Mouse (Mus musculus) midbrain, embryonic 16.5 days (tissue): ENCODE results near the gene Etfa. TPM values are rescaled to one million over a fixed set of nuclear protein-coding genes. Genes with fewer than 3 reads are reported as not detected.

Experiments
- ATAC-seq: fragments of 200-750 bp; cut with Nextera tagmentation; 2 replicates; pipeline ENCODE4 v1.8.0; 2017; ENCODE audit warnings: moderate TSS enrichment
- H3K27ac ChIP-seq: fragments of 300-500 bp; sonication (generic); 2 replicates; pipeline ENCODE4 v1.5.1; 2014; ENCODE audit warnings: mild to moderate bottlenecking, low read length, mixed read lengths
- H3K27me3 ChIP-seq: fragments of 300-500 bp; sonication (generic); 2 replicates; pipeline ENCODE4 v1.6.1; 2014; ENCODE audit warnings: low read depth, low read length, mixed read lengths; ENCODE audit not compliant: control insufficient read depth, insufficient read depth
- H3K36me3 ChIP-seq: fragments of 300-500 bp; sonication (generic); 2 replicates; pipeline ENCODE4 v1.6.1; 2014; ENCODE audit warnings: mild to moderate bottlenecking, low read length, moderate library complexity, mixed read lengths; ENCODE audit not compliant: control insufficient read depth, insufficient read depth
- H3K4me1 ChIP-seq: fragments of 300-500 bp; sonication (generic); 2 replicates; pipeline ENCODE4 v1.6.1; 2014; ENCODE audit warnings: mild to moderate bottlenecking, low read length, mixed read lengths; ENCODE audit not compliant: control insufficient read depth, insufficient read depth
- H3K4me2 ChIP-seq: fragments of 300-500 bp; sonication (generic); 2 replicates; pipeline ENCODE4 v1.6.1; 2014; ENCODE audit warnings: mild to moderate bottlenecking, low read length, mixed read lengths
- H3K4me3 ChIP-seq: fragments of 300-500 bp; sonication (generic); 2 replicates; pipeline ENCODE4 v1.5.1; 2014; ENCODE audit warnings: low read depth, mild to moderate bottlenecking, low read length, moderate library complexity, mixed read lengths
- H3K9ac ChIP-seq: fragments of 300-500 bp; sonication (generic); 2 replicates; pipeline ENCODE4 v1.6.1; 2014; ENCODE audit warnings: low read depth, low read length, mixed read lengths
- H3K9me3 ChIP-seq: fragments of 300-500 bp; sonication (generic); replicated peaks from 2 replicates; pipeline ENCODE4 v1.6.1; 2014; ENCODE audit warnings: mild to moderate bottlenecking, low read length, mixed read lengths; ENCODE audit not compliant: control insufficient read depth, poor library complexity, severe bottlenecking
- WGBS: fragments of 180-500 bp; shearing (Covaris S2); extraction: QIAGEN DNeasy Blood & Tissue Kit; methylation state at CpG from one replicate; pipeline ENCODE4 v1.1.7; 2014; 5-methylcytosine and 5-hydroxymethylcytosine counted together
- polyA plus RNA-seq: library from polyadenylated mRNA; unstranded; fragments of >200 nt; fragmentation: Nextera tagmentation; extraction: Ambion mirVana; gene quantifications from 2 replicates; pipeline ENCODE4 v1.2.1, GENCODE M21; 2015

Etfa gene
- polyA plus RNA-seq, 1 experiment from 2014 or later, result 81.2 TPM

DNA sequence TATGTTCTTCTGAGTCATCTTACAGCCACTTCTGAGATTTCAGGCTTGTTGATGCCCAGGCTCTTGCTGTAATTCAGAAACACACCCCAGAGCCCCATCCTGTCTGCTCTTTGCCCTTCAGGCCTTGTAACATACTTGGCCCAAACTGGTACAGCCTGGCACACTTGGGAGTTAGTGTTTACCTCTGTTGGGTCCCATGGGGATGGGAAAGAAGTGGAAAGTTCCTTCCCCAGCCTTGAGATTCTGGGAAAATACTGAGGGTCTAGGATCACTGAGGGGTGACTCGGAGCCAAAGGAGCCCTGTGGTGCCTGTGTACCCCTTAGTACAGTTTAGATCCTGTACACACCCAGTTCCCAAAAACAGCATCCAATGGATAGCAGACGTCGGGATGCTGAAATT, 90.3 kb downstream of the Etfa start:
- H3K27me3 ChIP-seq, result no peaks in the 10 kb centered on the region
- H3K9me3 ChIP-seq, result no peaks in the 10 kb centered on the region
- H3K27ac ChIP-seq, result no peak overlapping the region
- no peak for ATAC-seq
- no peak overlapping the region for H3K4me3 ChIP-seq
- H3K9ac ChIP-seq, result no peak overlapping the region
- H3K36me3 ChIP-seq, result 0 out of 2 replicates have a peak, but pooled peaks cover 5% of the 10 kb centered on the region
- no peak overlapping the region for H3K4me2 ChIP-seq
- H3K4me1 ChIP-seq, result no peaks in the 10 kb centered on the region
- 96% methylated on average over 3 of the region's 3 CpGs for WGBS

DNA sequence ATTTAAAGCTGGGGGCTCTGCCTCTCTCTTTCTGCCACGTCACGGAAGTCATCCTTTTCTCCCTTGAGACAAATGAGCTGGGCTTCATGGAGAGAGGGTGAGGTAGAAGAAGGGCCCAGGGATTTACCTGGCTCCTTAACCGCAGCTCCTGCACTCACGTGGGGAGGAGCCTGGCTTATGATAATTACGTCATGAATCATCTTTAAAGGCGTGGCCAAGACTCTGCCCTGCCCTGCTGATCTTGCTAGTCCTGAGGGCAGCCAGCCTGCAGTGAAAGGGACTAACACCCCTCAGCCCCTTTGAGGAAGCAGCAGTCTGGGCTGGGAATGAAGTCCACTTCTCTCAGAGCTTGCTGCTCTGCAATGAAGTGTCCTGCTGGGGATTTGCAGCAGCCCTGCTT, 100.9 kb downstream of the Etfa start:
- Histone ChIP-seq H3K27me3 (no peaks in the 10 kb centered on the region), H3K9me3 (no peaks in the 10 kb centered on the region), H3K27ac (no peak overlapping the region), H3K36me3 (no peaks in the 10 kb centered on the region), H3K4me2 (no peak overlapping the region), H3K4me3 (no peak overlapping the region), H3K9ac (no peak overlapping the region), H3K4me1 (0 out of 2 replicates have a peak, but pooled peaks cover 6% of the 10 kb centered on the region)
- 46% methylated on average over 6 of the region's 6 CpGs for WGBS
- no peak for ATAC-seq

DNA sequence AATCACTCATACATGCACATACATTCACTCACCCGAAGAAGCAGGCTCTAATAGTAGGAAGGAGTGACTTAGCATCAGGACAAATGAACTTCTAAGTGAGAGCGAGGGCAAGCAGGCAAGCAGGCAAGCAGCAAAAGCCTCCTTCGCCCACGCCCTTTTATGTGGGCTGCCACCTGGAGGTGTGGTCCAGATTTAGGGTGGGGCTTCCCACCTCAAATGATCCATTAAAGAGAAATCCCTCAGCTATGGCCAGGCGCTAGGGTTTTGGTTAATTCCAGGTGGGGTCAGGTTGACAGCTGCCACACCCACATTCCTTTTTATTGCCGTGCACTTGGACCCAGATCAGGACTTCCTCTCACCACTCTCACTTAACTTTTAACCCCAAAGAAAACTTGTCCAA, 101.6 kb downstream of the Etfa start:
- Histone ChIP-seq H3K4me1 (0 out of 2 replicates have a peak, but pooled peaks cover 6% of the 10 kb centered on the region), H3K27ac (no peak overlapping the region), H3K4me3 (no peak overlapping the region), H3K9me3 (no peaks in the 10 kb centered on the region), H3K9ac (no peak overlapping the region), H3K36me3 (no peaks in the 10 kb centered on the region), H3K27me3 (no peaks in the 10 kb centered on the region), H3K4me2 (no peak overlapping the region)
- ATAC-seq, result no peak
- WGBS, result 78% methylated on average over 6 of the region's 6 CpGs

DNA sequence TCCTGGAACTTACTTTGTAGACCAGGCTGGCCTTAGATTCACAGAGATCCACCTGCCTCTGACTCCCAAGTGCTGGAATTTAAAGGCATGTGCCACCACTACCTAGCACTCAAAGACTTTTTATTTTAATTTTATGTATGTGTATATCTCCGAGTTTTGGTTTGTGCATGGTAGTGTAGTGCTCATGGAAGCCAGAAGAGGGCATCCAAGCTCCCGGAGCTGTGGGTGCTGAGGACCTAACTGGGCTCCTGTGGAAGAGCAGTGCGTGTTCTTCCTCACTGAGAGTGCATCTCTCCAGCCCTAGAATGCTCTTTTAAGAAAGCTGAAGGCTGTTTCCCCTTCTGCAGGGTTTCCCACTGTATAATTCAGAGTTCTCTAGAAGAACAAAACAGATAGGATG, 102.2 kb downstream of the Etfa start:
- H3K36me3 ChIP-seq, result no peaks in the 10 kb centered on the region
- no peaks in the 10 kb centered on the region for H3K27me3 ChIP-seq
- H3K4me3 ChIP-seq, result no peak overlapping the region
- no peak overlapping the region for H3K27ac ChIP-seq
- no peaks in the 10 kb centered on the region for H3K9me3 ChIP-seq
- H3K9ac ChIP-seq, result no peak overlapping the region
- H3K4me1 ChIP-seq, result 0 out of 2 replicates have a peak, but pooled peaks cover 6% of the 10 kb centered on the region
- no peak overlapping the region for H3K4me2 ChIP-seq
- no peak for ATAC-seq
- 59% methylated on average over 3 of the region's 3 CpGs for WGBS

DNA sequence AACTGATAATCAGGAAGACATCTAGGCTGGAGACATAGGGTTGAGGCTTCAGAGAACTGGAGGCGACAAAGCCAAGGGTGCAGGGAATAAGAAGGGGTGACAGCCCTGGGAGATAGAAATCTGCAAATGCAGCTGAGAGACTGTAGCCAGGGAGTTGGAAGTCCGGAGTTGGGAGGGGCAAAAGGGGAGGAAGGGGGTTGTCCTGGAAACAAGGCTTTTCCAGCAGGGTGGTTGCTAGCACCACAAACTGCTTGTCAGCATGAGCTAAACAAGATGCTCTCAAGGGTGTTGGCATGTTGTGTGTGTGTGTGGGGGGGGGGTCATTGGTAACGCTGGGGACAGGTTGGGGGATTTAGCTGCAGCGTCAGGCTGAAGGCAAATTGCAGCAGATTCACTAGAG, 103.2 kb downstream of the Etfa start:
- Histone ChIP-seq H3K27ac (no peak overlapping the region), H3K9me3 (no peaks in the 10 kb centered on the region), H3K9ac (no peak overlapping the region), H3K27me3 (no peaks in the 10 kb centered on the region), H3K36me3 (no peaks in the 10 kb centered on the region), H3K4me1 (0 out of 2 replicates have a peak, but pooled peaks cover 6% of the 10 kb centered on the region), H3K4me3 (no peak overlapping the region), H3K4me2 (no peak overlapping the region)
- peak; percentile 39; the same call in 1 of the 2 replicates for ATAC-seq
- WGBS, result 8% methylated on average over 4 of the region's 4 CpGs

DNA sequence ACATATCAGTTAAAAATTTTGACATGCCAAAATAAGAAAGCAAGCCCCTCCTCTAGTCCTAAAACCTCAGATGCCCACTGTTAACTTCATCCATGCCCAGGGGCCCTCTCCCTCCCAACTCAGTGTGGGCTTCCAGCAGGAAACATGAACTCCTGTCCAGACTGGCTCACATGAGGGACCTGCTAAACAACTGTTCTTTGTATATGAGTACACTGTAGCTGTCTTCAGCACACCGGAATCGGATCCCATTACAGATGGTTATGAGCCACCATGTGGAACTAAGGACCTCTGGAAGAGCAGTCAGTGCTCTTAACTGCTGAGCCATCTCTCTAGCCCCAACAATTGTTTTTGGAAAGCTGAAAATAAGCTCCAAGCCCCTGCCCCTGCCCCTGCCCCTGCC, 105.3 kb downstream of the Etfa start:
- no peaks in the 10 kb centered on the region for H3K9me3 ChIP-seq
- 0 out of 2 replicates have a peak, but pooled peaks cover 6% of the 10 kb centered on the region for H3K4me1 ChIP-seq
- no peak overlapping the region for H3K9ac ChIP-seq
- no peaks in the 10 kb centered on the region for H3K36me3 ChIP-seq
- H3K27me3 ChIP-seq, result no peaks in the 10 kb centered on the region
- ATAC-seq, result no peak
- 84% methylated on average over 2 of the region's 2 CpGs for WGBS
- H3K27ac ChIP-seq, result no peak overlapping the region
- no peak overlapping the region for H3K4me3 ChIP-seq
- H3K4me2 ChIP-seq, result no peak overlapping the region

DNA sequence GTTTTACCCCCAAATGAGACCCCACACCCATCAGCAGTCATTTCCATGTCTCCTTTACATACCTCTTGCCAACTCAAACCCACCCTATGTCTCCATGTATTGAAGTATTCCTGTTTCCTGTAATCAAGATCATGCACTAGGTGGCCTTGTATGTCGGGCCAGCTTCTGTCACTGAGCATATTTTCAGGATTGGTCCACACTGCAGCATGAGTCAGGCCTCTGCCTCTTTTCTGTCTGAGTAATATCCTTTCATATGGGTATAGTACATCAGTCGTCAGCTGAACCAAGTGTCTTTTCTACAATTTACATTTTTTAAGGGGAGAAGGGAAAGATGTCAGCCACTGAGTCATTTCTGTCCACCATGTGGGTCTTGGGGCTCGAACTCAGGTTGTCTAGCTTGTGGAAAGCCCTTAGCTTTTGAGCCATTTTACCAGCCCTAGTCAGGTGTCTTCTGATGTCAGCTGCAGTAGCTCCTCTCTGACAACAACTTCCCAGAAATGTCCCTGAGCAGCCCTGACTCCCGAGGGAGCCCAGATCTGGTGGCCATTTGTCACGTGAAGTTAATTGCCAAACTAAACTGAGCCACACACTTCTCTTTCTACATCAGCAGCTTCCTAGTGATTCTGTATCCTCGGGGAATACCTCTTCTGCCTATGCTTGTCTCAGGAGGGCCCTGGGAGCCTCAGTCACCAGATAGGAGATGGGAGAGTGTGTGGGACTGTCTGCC, 106.9 kb downstream of the Etfa start:
- no peaks in the 10 kb centered on the region for H3K9me3 ChIP-seq
- no peak overlapping the region for H3K27ac ChIP-seq
- 0 out of 2 replicates have a peak, but pooled peaks cover 6% of the 10 kb centered on the region for H3K4me1 ChIP-seq
- 75% methylated on average over 6 of the region's 6 CpGs for WGBS
- H3K4me3 ChIP-seq, result no peak overlapping the region
- H3K4me2 ChIP-seq, result no peak overlapping the region
- no peak for ATAC-seq
- H3K36me3 ChIP-seq, result 0 out of 2 replicates have a peak, but pooled peaks cover under 1% of the 10 kb centered on the region
- no peak overlapping the region for H3K9ac ChIP-seq
- H3K27me3 ChIP-seq, result no peaks in the 10 kb centered on the region

Other genes starting within 250 kb of the Etfa start
- gene Nrg4, start 185.4 kb downstream of the Etfa start, polyA plus RNA-seq, result 1.3 and 1.4 TPM in 2 replicates
- 6.8 and 7.0 TPM in 2 replicates for gene Tmem266, start 185.3 kb downstream of the Etfa start, polyA plus RNA-seq
- 1.1 and 1.7 TPM in 2 replicates for gene Isl2, start 26.4 kb upstream of the Etfa start, polyA plus RNA-seq